Mouse (Mus musculus) liver, embryonic 13.5 days (tissue): ENCODE measurements around the gene Hebp2. TPM values are rescaled to one million over a fixed set of nuclear protein-coding genes. Genes with fewer than 3 reads are reported as not detected.

Source experiments
- ATAC-seq: fragments of 200-750 bp; cut with Nextera tagmentation; 2 replicates; pipeline ENCODE4 v1.8.0; 2017; ENCODE audit warnings: low read depth, mild to moderate bottlenecking, moderate number of reproducible peaks, moderate library complexity
- DNase-seq: peaks from one replicate; pipeline ENCODE4 v3.0.0; 2022
- H3K27ac ChIP-seq: fragments of 300-500 bp; sonication (generic); 2 replicates; pipeline ENCODE4 v1.5.1; 2015; ENCODE audit warnings: moderate library complexity, mild to moderate bottlenecking, inconsistent platforms
- H3K27me3 ChIP-seq: fragments of 300-500 bp; sonication (generic); 2 replicates; pipeline ENCODE4 v1.6.1; 2015; ENCODE audit warnings: mild to moderate bottlenecking, inconsistent platforms
- H3K36me3 ChIP-seq: fragments of 300-500 bp; sonication (generic); 2 replicates; pipeline ENCODE4 v1.6.1; 2015; ENCODE audit warnings: mild to moderate bottlenecking, inconsistent platforms
- H3K4me1 ChIP-seq: fragments of 300-500 bp; sonication (generic); replicated peaks from 2 replicates; pipeline ENCODE4 v1.6.1; 2015; ENCODE audit warnings: inconsistent platforms
- H3K4me2 ChIP-seq: fragments of 300-500 bp; sonication (generic); 2 replicates; pipeline ENCODE4 v1.6.1; 2015; ENCODE audit warnings: inconsistent platforms, mild to moderate bottlenecking, moderate library complexity
- H3K4me3 ChIP-seq: fragments of 300-500 bp; sonication (generic); replicated peaks from 2 replicates; pipeline ENCODE4 v1.5.1; 2015; ENCODE audit warnings: mild to moderate bottlenecking, inconsistent platforms
- H3K9ac ChIP-seq: fragments of 300-500 bp; sonication (generic); 2 replicates; pipeline ENCODE4 v1.6.1; 2015; ENCODE audit warnings: mild to moderate bottlenecking, inconsistent platforms
- H3K9me3 ChIP-seq: fragments of 300-500 bp; sonication (generic); replicated peaks from 2 replicates; pipeline ENCODE4 v1.6.1; 2016; ENCODE audit warnings: inconsistent platforms
- WGBS: fragments of 180-500 bp; shearing (Covaris S2); methylation state at CpG from one replicate; pipeline ENCODE4 v1.1.7; 2015; ENCODE audit not compliant: insufficient replicate concordance; 5-methylcytosine and 5-hydroxymethylcytosine counted together
- polyA plus RNA-seq: library from polyadenylated mRNA; unstranded; fragments of >200 nt; fragmentation: Nextera tagmentation; extraction: Ambion mirVana; gene quantifications from 2 replicates; pipeline ENCODE4 v1.2.1, GENCODE M21; 2015

Hebp2 gene
- polyA plus RNA-seq, 1 experiment from 2014 or later, result 2.0 TPM

- ATAC-seq, result no peak
- WGBS, result 51% methylated on average over 8 of the region's 8 CpGs
Observed at GRCm38 (mm10) chr10:18532293-18532692, 13.6 kb downstream of the Hebp2 start.

DNA sequence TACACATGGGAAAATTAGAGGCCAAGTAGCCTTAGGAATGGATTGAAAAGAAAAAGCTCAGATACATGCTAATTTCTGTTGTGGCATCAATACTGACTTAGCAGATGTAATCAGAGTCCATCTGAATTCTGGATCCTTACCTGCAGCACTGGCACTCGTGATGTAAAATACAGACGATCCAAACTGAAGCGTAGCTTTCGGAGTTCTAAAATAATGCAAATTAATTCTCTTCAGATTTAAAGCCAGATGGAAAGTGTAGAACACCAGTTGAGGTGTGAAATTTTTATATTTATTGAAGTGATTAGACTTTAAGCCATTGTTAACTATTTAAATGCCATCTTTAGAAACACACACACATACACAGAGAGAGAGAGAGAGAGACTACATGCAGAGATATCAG, 15.7 kb downstream of the Hebp2 start:
- WGBS, result 78% methylated on average over 4 of the region's 4 CpGs
- H3K9me3 ChIP-seq, result no peaks in the 10 kb centered on the region
- no peak overlapping the region for H3K27ac ChIP-seq
- H3K9ac ChIP-seq, result no peak overlapping the region
- H3K4me3 ChIP-seq, result no peak overlapping the region
- H3K4me1 ChIP-seq, result no peaks in the 10 kb centered on the region
- no peaks in the 10 kb centered on the region for H3K27me3 ChIP-seq
- DNase-seq, result no peak
- ATAC-seq, result no peak
- H3K4me2 ChIP-seq, result no peak overlapping the region
- peaks cover 7% of the 10 kb centered on the region; the same call in 1 of the 2 replicates for H3K36me3 ChIP-seq

More at GRCm38 (mm10) chr10:18532293-18532692, 13.6 kb downstream of the Hebp2 start:
- Histone ChIP-seq H3K27ac (no peak overlapping the region), H3K9me3 (no peaks in the 10 kb centered on the region), H3K36me3 (peaks cover 7% of the 10 kb centered on the region; the same call in 1 of the 2 replicates), H3K27me3 (no peaks in the 10 kb centered on the region), H3K4me1 (no peaks in the 10 kb centered on the region), H3K9ac (no peak overlapping the region), H3K4me2 (no peak overlapping the region), H3K4me3 (no peak overlapping the region)
- no peak for DNase-seq

- H3K27ac ChIP-seq, result no peak overlapping the region
- H3K27me3 ChIP-seq, result no peaks in the 10 kb centered on the region
- no peak overlapping the region for H3K4me2 ChIP-seq
- WGBS, result 55% methylated on average over 4 of the region's 4 CpGs
- no peak for ATAC-seq
- peaks cover 7% of the 10 kb centered on the region; the same call in 1 of the 2 replicates for H3K36me3 ChIP-seq
- H3K4me1 ChIP-seq, result no peaks in the 10 kb centered on the region
- no peaks in the 10 kb centered on the region for H3K9me3 ChIP-seq
- no peak for DNase-seq
- H3K4me3 ChIP-seq, result no peak overlapping the region
- H3K9ac ChIP-seq, result no peak overlapping the region
Observed at GRCm38 (mm10) chr10:18529177-18529576, 16.7 kb downstream of the Hebp2 start.

- H3K27me3 ChIP-seq, result no peaks in the 10 kb centered on the region
- peaks cover 7% of the 10 kb centered on the region; the same call in 1 of the 2 replicates for H3K36me3 ChIP-seq
- WGBS, result 47% methylated on average over 5 of the region's 5 CpGs
- ATAC-seq (no peak), DNase-seq (no peak)
- no peaks in the 10 kb centered on the region for H3K9me3 ChIP-seq
- no peak overlapping the region for H3K9ac ChIP-seq
- no peak overlapping the region for H3K4me3 ChIP-seq
- H3K27ac ChIP-seq, result no peak overlapping the region
- H3K4me2 ChIP-seq, result no peak overlapping the region
- no peaks in the 10 kb centered on the region for H3K4me1 ChIP-seq
Observed at GRCm38 (mm10) chr10:18528475-18528874, 17.4 kb downstream of the Hebp2 start.

DNA sequence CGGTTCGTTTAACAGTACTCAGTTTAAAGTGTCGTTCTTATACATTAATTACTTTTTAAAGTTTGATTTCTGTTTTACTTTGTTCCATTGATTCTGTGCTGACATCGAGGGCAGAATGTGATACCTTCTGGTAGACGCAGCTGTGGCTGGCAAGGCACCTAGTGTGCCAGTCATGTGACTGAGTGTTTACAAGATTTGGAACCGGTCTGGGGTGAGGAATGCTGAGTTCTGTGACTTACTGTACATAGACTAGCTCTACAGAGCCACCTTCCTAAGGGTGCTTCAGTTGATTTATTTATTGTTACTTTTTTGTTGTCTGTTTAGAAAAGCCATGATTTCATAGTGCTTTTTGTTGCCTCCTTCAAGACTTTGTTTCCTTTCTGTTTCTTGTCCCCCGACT, 18.1 kb downstream of the Hebp2 start:
- Histone ChIP-seq H3K4me2 (no peak overlapping the region), H3K9ac (no peak overlapping the region), H3K4me1 (no peaks in the 10 kb centered on the region), H3K4me3 (no peak overlapping the region), H3K9me3 (no peaks in the 10 kb centered on the region), H3K36me3 (peaks cover 7% of the 10 kb centered on the region; the same call in 1 of the 2 replicates), H3K27ac (no peak overlapping the region), H3K27me3 (no peaks in the 10 kb centered on the region)
- 65% methylated on average over 7 of the region's 7 CpGs for WGBS
- DNase-seq (no peak), ATAC-seq (no peak)

DNA sequence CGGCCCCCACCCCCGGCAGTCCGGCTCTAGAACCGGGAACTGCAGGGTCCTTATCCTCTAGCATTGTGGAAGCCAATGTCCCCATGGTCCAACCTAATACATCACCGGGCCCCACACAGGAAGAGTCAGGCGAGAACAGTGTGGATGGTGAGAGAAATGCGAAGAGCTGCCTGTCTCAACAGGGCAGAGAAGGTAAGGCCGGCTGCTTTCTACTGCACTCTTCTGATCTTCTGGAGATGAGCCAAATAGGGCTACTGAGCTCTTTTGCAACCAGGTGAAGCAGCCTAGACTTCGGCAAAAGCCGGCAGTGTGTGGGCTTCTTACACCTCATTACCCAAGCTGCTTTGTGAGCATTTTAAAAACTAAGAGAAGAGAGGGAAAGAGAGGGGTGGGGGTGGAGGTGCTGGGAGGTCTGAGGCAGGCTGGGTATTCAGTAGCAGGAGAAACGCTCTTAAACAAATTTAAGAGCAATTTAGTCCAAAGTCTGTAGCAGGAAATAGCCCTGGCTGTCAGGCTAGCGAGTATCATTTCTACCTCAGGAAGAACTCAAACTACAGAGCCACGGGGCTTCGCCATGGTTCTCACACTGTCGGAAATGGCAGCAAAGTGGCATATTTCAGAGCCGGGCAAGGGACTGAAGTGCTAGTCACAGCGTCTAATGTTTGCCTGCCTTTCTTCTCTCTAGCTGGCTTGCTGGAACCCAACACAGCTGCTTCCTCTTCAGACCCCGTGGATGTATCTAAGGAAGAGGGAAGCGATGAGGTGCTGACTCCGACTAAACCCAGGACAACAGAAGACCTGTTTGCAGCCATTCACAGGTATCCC, 18.8 kb downstream of the Hebp2 start:
- 57% methylated on average over 20 of the region's 20 CpGs for WGBS
- H3K9me3 ChIP-seq, result no peaks in the 10 kb centered on the region
- no peak overlapping the region for H3K27ac ChIP-seq
- no peak for ATAC-seq
- no peak for DNase-seq
- H3K36me3 ChIP-seq, result peaks cover 7% of the 10 kb centered on the region; the same call in 1 of the 2 replicates
- H3K27me3 ChIP-seq, result no peaks in the 10 kb centered on the region
- no peaks in the 10 kb centered on the region for H3K4me1 ChIP-seq
- H3K9ac ChIP-seq, result no peak overlapping the region
- H3K4me3 ChIP-seq, result no peak overlapping the region
- H3K4me2 ChIP-seq, result no peak overlapping the region

DNA sequence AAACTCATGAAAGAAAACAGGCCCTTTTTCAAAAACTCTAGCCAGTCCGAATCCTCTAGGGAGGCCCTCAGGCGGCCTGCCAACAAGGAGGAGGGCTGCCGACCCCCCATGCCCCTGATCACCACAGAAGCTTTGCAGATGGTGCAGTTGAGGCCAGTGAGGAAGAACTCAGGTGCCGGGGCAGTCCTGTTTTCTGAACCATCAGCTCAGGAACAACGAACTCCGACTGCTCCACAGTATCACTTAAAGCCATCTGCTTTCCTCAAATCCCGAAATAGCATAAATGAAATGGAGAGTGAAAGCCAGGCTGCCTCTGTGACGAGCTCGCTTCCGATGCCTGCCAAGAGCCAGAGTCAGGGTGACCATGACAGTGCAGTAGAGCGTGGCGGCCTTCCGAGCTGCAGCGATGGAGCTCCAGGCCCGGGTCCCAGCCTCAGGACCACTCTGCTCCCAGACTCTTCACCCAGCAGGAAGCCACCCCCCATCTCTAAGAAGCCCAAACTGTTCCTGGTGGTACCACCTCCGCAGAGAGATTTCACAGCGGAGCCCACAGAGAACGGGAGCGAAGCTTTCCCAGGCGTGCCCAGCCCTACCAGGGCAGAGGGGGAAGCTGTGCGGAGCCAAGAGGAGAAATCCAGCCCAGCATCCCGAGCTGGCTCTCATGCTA, 19.6 kb downstream of the Hebp2 start:
- no peaks in the 10 kb centered on the region for H3K4me1 ChIP-seq
- no peak overlapping the region for H3K4me3 ChIP-seq
- DNase-seq (no peak), ATAC-seq (no peak)
- no peak overlapping the region for H3K4me2 ChIP-seq
- H3K27me3 ChIP-seq, result no peaks in the 10 kb centered on the region
- no peak overlapping the region for H3K9ac ChIP-seq
- 82% methylated on average over 22 of the region's 22 CpGs for WGBS
- H3K9me3 ChIP-seq, result no peaks in the 10 kb centered on the region
- no peak overlapping the region for H3K27ac ChIP-seq
- peaks cover 2% of the 10 kb centered on the region; the same call in 1 of the 2 replicates for H3K36me3 ChIP-seq

DNA sequence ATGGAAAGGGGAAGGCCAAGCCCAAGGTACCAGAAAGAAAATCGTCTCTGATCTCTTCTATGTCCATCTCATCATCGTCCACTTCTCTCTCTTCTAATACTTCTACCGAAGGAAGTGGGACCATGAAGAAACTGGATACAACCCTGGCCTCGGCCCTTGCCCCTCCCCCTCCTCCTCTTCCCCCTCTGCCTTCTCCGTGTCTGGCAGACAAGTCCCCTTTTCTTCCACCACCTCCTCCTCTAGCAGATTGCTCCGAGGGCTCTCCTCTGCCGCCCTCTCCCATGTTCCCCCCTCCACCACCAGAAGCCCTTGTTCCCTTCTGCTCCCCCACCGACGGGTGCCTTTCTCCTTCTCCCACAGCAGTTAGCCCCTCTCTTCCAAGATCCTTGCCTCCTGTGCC, 20.1 kb downstream of the Hebp2 start:
- no peak overlapping the region for H3K4me2 ChIP-seq
- H3K9me3 ChIP-seq, result no peaks in the 10 kb centered on the region
- no peaks in the 10 kb centered on the region for H3K27me3 ChIP-seq
- 68% methylated on average over 9 of the region's 9 CpGs for WGBS
- H3K9ac ChIP-seq, result no peak overlapping the region
- H3K36me3 ChIP-seq, result no peaks in the 10 kb centered on the region
- no peaks in the 10 kb centered on the region for H3K4me1 ChIP-seq
- no peak overlapping the region for H3K27ac ChIP-seq
- no peak overlapping the region for H3K4me3 ChIP-seq
- DNase-seq (no peak), ATAC-seq (no peak)

DNA sequence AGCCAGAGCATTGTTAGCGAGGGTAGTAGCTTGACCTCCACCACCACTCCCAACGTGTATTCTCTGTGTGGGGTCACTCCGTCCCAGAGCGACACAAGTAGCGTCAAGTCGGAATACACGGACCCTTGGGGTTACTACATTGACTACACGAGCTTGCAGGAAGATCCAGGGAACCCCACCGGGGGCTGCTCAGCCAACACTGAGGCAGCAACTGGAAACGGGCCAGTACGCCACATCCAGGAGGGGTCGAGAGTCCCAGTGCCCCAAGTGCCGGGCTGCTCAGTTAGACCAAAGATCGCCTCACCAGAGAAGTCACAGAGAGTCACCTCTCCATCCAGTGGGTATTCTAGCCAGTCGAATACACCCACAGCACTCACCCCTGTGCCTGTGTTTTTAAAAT, 20.6 kb downstream of the Hebp2 start:
- ATAC-seq (no peak), DNase-seq (no peak)
- Histone ChIP-seq H3K4me2 (no peak overlapping the region), H3K9ac (no peak overlapping the region), H3K27ac (no peak overlapping the region), H3K4me1 (no peaks in the 10 kb centered on the region), H3K9me3 (no peaks in the 10 kb centered on the region), H3K27me3 (no peaks in the 10 kb centered on the region), H3K4me3 (no peak overlapping the region), H3K36me3 (no peaks in the 10 kb centered on the region)
- 72% methylated on average over 15 of the region's 15 CpGs for WGBS

DNA sequence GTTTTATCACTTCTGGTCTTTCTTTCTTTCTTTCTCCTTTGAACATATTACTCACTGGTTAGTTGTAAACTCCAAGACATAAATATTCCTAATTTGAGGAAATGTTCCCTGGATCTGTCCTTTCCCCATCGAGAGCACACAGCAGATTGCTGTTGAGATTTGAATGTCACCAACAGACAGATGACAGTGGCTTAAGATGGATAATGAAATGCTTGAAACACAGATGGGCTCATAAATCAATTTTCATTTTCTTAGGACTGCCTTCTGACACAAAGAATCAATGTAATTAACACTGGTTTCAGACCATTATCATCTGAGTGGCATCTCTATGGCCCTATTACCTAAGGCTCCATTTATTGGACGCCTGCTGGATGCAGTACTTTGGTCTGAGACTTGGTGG, 23.3 kb downstream of the Hebp2 start:
- Histone ChIP-seq H3K4me3 (no peak overlapping the region), H3K9me3 (no peaks in the 10 kb centered on the region), H3K4me1 (no peaks in the 10 kb centered on the region), H3K9ac (no peak overlapping the region), H3K36me3 (no peaks in the 10 kb centered on the region), H3K27ac (no peak overlapping the region), H3K4me2 (no peak overlapping the region), H3K27me3 (no peaks in the 10 kb centered on the region)
- no peak for DNase-seq
- ATAC-seq, result no peak
- WGBS, result 51% methylated on average over 2 of the region's 2 CpGs

DNA sequence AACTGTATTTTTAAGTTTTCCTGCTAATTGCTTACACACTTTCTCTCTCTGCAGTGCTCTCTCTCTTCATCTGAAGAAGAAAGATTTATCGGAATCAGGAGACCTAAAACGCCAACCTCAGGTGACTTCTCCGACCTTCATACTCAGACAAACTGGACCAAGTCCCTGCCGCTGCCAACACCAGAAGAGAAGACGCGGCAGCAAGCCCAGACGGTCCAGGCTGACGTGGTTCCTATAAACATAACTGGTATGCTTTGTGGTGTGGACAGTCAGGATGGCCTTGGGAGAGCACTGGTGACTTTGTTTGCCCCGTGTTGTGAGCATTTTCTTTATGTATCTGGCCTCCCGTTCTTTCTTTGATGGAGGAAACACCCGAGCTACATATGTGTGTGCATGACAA, 34.4 kb downstream of the Hebp2 start:
- WGBS, result 74% methylated on average over 11 of the region's 11 CpGs
- ATAC-seq (no peak), DNase-seq (no peak)
- Histone ChIP-seq H3K4me3 (no peak overlapping the region), H3K9ac (no peak overlapping the region), H3K4me1 (no peaks in the 10 kb centered on the region), H3K4me2 (no peak overlapping the region), H3K27ac (no peak overlapping the region), H3K36me3 (no peaks in the 10 kb centered on the region), H3K9me3 (no peaks in the 10 kb centered on the region), H3K27me3 (no peaks in the 10 kb centered on the region)
